Mouse (Mus musculus) spleen, postnatal 10 days (tissue): ENCODE data around the gene Cerkl.
A peak's percentile ranks its signal among the peaks of the same experiment; 100 is the strongest.

ENCODE experiments used
- DNase-seq, 2 experiments: peaks; one replicate each; pipeline ENCODE4 v3.0.0; 2021 to 2022; ENCODE audit warnings: low spot score in 2 of 2

Cerkl gene

GRCm38 (mm10) chr2:79372486-79373200, 83.9 kb downstream of the Cerkl start:
- peak in 1 of 2 experiments; percentile 36 for DNase-seq

DNA sequence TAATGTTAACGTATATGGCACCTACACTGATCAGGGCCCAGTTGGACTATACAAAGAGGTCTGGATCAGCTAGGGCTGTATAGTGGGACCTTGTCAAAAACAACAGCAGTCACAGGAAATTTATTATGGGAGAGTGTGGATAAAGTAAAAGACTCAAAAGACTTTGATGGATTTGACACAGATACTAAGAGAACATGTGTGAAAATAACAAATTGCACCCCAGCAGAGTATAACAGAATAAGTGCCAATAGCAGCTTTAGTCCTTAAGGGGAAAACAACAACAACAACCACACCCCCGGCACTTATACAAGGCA, 84.5 kb downstream of the Cerkl start:
- no peak for DNase-seq

- no peak for DNase-seq
Observed at GRCm38 (mm10) chr2:79371326-79372153, 85.0 kb downstream of the Cerkl start.

DNA sequence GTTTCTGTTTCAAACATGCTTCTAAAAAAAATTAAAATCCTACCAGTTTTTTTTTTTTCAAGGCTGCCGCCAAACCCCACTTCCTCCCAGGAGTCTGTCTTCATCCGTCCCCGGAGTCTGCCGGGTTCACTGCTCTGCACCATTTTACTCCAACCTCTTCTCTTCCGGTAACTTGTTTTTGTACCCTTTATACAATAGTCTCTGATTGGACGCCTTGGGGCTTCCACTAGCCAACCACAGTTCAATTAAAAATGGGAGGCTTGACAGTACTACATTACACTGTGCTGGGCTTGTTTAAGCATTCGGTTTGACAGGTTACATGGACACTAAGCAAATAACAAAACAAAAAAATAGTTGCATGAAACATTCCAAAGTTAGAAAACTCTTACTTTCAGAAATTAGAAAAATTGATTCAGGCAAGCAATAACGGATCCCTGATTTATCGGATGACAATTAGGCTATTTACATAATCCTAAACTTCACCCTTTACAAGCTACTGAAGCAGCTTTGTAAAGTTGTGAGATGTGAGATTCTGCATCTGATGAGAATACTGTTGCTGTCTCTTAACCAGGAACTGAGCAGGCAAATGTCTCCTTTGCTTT, 85.8 kb downstream of the Cerkl start:
- peak in 1 of 2 experiments; percentile 34 for DNase-seq

- DNase-seq: no peak
Observed at GRCm38 (mm10) chr2:79369905-79370304, 86.7 kb downstream of the Cerkl start.

- no peak for DNase-seq
Observed at GRCm38 (mm10) chr2:79369061-79369524, 87.5 kb downstream of the Cerkl start.

GRCm38 (mm10) chr2:79368661-79369060, 87.9 kb downstream of the Cerkl start:
- no peak for DNase-seq

DNA sequence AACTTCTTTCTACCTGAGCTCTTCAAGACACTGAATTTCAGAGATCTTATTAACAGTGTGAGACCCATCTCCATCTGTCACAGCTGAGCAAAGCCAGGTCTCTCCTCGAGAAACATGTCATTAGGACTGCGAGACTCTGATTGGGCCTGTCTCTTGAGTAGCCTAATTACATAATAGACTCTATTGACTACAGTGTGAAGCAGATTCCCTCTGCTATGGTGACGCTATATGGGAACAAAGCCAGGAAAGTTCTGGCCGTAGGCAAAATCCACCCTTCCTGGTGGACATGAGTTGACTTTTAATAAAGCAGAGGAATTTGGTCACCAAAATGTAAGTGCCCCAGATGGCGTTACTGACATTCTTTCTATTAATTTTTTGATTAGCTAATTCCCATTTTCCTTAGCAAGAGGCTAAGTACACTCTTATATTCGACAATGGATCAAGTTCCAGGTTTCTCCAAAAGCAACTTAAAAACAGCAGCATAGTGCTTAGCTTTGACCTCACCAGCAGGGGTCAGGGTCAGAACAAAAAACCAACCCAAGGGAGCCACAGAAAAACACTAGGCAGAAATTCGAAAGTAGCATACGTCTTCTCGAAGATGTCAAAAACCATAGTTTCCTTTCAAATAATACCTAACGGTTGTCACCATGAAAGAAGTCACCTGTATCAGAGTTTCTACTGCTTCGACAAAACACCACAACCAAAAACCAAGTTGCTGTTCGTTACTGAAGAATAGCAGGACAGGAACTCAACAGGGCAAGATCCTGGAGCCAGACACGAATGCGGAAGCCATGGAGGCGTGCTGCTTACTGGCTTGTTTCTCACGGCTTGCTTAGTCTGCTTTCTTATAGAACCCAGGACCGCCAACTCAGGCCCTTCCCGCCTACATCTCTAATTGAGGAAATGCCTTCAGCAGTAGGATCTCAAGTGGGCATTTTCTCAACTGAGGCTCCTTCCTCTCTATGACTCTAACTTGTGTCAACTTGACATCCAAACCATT, 88.8 kb downstream of the Cerkl start:
- DNase-seq: no peak

DNA sequence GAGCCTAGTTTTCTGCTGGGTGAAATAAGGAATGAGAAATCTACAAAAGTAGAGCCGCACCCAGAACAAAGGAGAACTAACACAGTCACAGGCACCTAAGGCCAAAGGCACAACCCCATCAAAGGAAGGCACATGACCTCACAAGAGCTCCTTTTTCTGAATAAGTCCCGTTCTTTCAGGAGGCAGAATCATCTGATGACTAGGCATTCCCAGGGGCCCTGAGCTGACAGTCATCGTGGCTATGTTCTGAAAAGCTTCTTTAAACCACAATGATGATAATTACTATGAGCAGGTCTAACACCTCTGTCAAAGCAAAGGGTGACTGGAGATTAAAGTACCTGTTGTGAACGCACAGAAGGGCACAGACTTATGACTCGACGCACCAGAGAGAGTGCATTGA, 92.7 kb downstream of the Cerkl start:
- DNase-seq: no peak

DNA sequence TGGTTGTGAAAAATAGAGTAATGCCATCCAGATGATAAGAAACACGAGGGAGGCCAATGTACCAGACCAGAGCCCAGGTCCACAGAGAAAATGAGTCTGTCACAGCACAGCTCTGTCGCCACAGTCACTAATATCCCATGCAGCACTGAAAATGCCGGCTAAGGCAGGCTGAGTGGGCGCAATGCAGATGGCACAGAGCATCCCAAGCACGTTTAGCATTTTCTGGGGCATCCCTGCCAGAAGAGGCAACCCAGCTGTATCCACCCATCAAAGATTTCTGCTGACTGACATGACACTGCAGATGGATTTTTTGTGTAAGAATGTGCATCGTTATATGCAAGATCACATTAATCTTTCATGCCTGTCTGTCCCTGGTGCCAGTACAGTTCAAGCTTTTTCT, 94.6 kb downstream of the Cerkl start:
- DNase-seq: no peak

GRCm38 (mm10) chr2:79357835-79358234, 98.8 kb downstream of the Cerkl start:
- no peak for DNase-seq

DNA sequence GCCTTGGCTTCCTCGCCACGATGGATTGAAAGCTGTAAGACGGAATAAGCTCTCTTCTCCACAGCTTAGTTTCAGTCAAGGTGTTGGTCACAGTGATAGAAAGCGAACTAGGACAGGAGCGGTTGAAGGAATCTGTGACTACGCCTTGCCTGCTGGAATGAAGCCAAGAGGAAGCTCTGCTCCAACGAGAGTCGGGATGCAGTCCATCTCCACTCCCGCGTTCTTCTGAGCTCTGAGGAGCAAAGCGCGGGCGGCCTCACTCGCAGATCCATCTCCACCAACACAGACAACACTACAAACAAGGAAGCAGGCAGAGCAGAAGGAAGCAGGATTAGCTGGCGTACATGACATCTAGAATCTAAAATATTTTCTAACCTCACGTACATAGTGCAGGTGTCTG, 101.8 kb downstream of the Cerkl start:
- DNase-seq: no peak

- DNase-seq: no peak
Observed at GRCm38 (mm10) chr2:79352100-79352802, 104.3 kb downstream of the Cerkl start.

GRCm38 (mm10) chr2:79351179-79352099, 105.1 kb downstream of the Cerkl start:
- DNase-seq: no peak

DNA sequence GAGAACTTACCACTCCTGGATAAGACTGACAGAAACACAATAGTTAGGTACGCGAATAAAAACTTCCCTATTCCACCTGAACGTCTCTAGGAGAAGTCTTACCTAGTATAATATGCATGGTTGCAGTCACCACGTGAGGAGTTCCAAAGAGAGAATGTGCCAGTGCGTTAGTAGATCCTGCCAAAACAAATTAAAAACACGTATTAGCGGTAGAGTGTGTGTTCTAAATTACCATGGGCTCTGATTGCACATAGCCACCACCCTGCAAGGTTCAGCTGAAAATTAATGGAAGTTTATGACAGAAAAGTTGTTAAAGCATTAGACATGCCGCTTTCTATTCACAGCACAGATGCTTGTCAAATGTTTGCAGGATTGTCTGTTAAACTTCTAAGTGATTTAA, 113.5 kb downstream of the Cerkl start:
- DNase-seq: no peak

DNA sequence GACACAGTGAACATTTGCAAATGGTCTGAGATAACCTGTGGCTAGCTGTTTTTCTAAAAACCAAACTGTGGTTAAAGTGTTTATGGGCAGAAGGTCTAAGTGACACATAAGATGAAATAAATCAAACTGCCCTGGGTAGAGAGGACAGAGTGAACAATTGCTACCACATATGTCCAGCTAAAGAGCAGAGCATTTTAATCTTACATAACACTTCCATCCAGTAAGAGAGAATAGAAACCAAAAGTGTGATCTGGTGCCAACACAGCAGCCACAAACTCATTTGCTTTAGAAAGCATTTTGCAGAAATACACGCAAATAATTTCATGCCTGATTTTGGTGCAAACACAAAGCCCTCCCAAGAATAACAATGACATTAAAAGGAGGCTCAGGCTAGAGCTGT, 117.6 kb downstream of the Cerkl start:
- DNase-seq: no peak

DNA sequence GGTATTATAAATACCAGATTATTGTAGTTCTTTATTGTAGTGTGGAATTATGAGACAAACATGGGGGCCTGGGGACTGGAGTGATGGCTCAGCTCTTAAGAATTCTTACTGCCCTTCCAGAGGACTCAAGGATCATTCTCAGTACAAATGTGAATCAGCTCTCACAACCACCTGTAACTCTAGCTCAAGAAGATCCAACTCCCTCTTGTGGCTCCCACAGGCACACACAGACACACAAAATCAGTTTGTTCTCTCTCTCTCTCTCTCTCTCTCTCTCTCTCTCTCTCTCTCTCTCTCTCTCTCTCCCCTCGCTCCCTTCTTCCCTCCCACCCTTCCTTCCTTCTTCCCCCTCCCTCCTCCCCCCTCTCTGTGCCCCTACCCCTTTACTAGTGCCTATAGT, 120.4 kb downstream of the Cerkl start:
- no peak for DNase-seq

DNA sequence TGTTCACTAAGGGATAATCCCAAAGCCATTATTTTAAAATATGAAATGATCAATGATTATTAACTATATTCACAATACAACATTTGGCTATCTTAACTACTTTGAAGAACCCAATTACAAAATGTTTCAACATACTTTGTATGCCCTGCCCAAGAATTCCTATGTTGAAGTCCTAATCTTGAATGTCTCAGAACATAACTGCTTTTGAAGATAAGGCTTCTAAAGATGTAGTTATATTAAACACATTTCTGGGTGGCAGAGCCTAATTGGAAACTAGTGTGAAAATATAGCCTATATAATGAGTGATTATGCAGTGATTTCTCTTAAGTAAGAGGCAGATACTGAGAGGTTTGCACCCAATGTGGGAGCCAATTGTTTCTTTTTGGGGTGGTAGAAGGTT, 121.9 kb downstream of the Cerkl start:
- DNase-seq: no peak

GRCm38 (mm10) chr2:79328079-79328478, 128.5 kb downstream of the Cerkl start:
- DNase-seq: no peak
